Mouse (Mus musculus) heart, embryonic 11.5 days (tissue): ENCODE measurements around the gene CN725425. TPM values are rescaled to one million over a fixed set of nuclear protein-coding genes. Genes with fewer than 3 reads are reported as not detected.

ENCODE experiments used
- ATAC-seq: fragments of 200-750 bp; cut with Nextera tagmentation; replicated peaks from 2 replicates; pipeline ENCODE4 v1.8.0; 2017; ENCODE audit warnings: moderate library complexity; ENCODE audit not compliant: insufficient number of reproducible peaks, low FRiP score, low TSS enrichment
- H3K27ac ChIP-seq: fragments of 300-500 bp; sonication (generic); 2 replicates; pipeline ENCODE4 v1.5.1; 2014; ENCODE audit warnings: mild to moderate bottlenecking, low read depth, low read length
- H3K27me3 ChIP-seq: fragments of 300-500 bp; sonication (generic); 2 replicates; pipeline ENCODE4 v1.6.1; 2014; ENCODE audit warnings: mild to moderate bottlenecking, low read length, mixed read lengths; ENCODE audit not compliant: control insufficient read depth, insufficient read depth
- H3K36me3 ChIP-seq: fragments of 300-500 bp; sonication (generic); 2 replicates; pipeline ENCODE4 v1.6.1; 2014; ENCODE audit warnings: mild to moderate bottlenecking, low read length, moderate library complexity, mixed read lengths; ENCODE audit not compliant: control insufficient read depth, insufficient read depth
- H3K4me1 ChIP-seq: fragments of 300-500 bp; sonication (generic); 2 replicates; pipeline ENCODE4 v1.6.1; 2014; ENCODE audit warnings: low read length; ENCODE audit not compliant: control insufficient read depth, insufficient read depth
- H3K4me2 ChIP-seq: fragments of 300-500 bp; sonication (generic); 2 replicates; pipeline ENCODE4 v1.6.1; 2014; ENCODE audit warnings: mild to moderate bottlenecking, moderate library complexity
- H3K4me3 ChIP-seq: fragments of 300-500 bp; sonication (generic); 2 replicates; pipeline ENCODE4 v1.5.1; 2014; ENCODE audit warnings: low read depth, low read length
- H3K9ac ChIP-seq: fragments of 300-500 bp; sonication (generic); 2 replicates; pipeline ENCODE4 v1.6.1; 2014; ENCODE audit warnings: mild to moderate bottlenecking, low read depth, low read length, moderate library complexity
- H3K9me3 ChIP-seq: fragments of 300-500 bp; sonication (generic); replicated peaks from 2 replicates; pipeline ENCODE4 v1.6.1; 2016; ENCODE audit warnings: low read length; ENCODE audit not compliant: control insufficient read depth
- WGBS: fragments of 180-500 bp; shearing (Covaris S2); extraction: QIAGEN DNeasy Blood & Tissue Kit; methylation state at CpG from one replicate; pipeline ENCODE4 v1.1.7; 2014; ENCODE audit not compliant: insufficient replicate concordance; 5-methylcytosine and 5-hydroxymethylcytosine counted together
- polyA plus RNA-seq: library from polyadenylated mRNA; unstranded; fragments of >200 nt; fragmentation: Nextera tagmentation; extraction: Ambion mirVana; gene quantifications from 2 replicates; pipeline ENCODE4 v1.2.1, GENCODE M21; 2014

The CN725425 gene
- polyA plus RNA-seq, 1 experiment from 2014 or later, result not detected

- Histone ChIP-seq H3K4me1 (no peaks in the 10 kb centered on the region), H3K27me3 (no peaks in the 10 kb centered on the region), H3K36me3 (no peaks in the 10 kb centered on the region), H3K9me3 (peaks cover 2% of the 10 kb centered on the region; the same call in 1 of the 2 replicates), H3K27ac (no peak overlapping the region), H3K4me3 (no peak overlapping the region), H3K4me2 (no peak overlapping the region), H3K9ac (no peak overlapping the region)
- ATAC-seq, result no peak
- 81% methylated on average over 5 of the region's 5 CpGs for WGBS
Measured at GRCm38 (mm10) chr15:91281521-91281920, 82.2 kb downstream of the CN725425 start.

GRCm38 (mm10) chr15:91282822-91283221 lies 83.5 kb downstream of the CN725425 start:
- Histone ChIP-seq H3K4me2 (no peak overlapping the region), H3K4me1 (no peaks in the 10 kb centered on the region), H3K36me3 (no peaks in the 10 kb centered on the region), H3K27ac (no peak overlapping the region), H3K9me3 (peaks cover 8% of the 10 kb centered on the region), H3K4me3 (no peak overlapping the region), H3K27me3 (no peaks in the 10 kb centered on the region), H3K9ac (no peak overlapping the region)
- ATAC-seq, result no peak
- 81% methylated on average over 7 of the region's 7 CpGs for WGBS

- 76% methylated on average over 3 of the region's 3 CpGs for whole genome bisulfite sequencing
- Histone ChIP-seq H3K4me3 (no peak overlapping the region), H3K4me1 (no peaks in the 10 kb centered on the region), H3K9me3 (peaks cover 10% of the 10 kb centered on the region), H3K27ac (no peak overlapping the region), H3K27me3 (no peaks in the 10 kb centered on the region), H3K9ac (no peak overlapping the region), H3K4me2 (no peak overlapping the region), H3K36me3 (no peaks in the 10 kb centered on the region)
- ATAC-seq, result no peak
Measured at GRCm38 (mm10) chr15:91283418-91283817, 84.1 kb downstream of the CN725425 start.

GRCm38 (mm10) chr15:91299319-91299835 lies 100.1 kb downstream of the CN725425 start:
- no peak overlapping the region for H3K4me3 ChIP-seq
- no peaks in the 10 kb centered on the region for H3K4me1 ChIP-seq
- no peaks in the 10 kb centered on the region for H3K27me3 ChIP-seq
- no peaks in the 10 kb centered on the region for H3K36me3 ChIP-seq
- no peaks in the 10 kb centered on the region for H3K9me3 ChIP-seq
- 83% methylated on average over 11 of the region's 11 CpGs for WGBS
- H3K4me2 ChIP-seq, result no peak overlapping the region
- no peak overlapping the region for H3K9ac ChIP-seq
- H3K27ac ChIP-seq, result no peak overlapping the region
- no peak for ATAC-seq

GRCm38 (mm10) chr15:91301366-91301765 lies 102.1 kb downstream of the CN725425 start:
- H3K36me3 ChIP-seq, result no peaks in the 10 kb centered on the region
- H3K9ac ChIP-seq, result no peak overlapping the region
- H3K27me3 ChIP-seq, result no peaks in the 10 kb centered on the region
- no peaks in the 10 kb centered on the region for H3K9me3 ChIP-seq
- 20% methylated on average over 3 of the region's 3 CpGs for WGBS
- H3K4me3 ChIP-seq, result no peak overlapping the region
- no peak overlapping the region for H3K27ac ChIP-seq
- no peak overlapping the region for H3K4me2 ChIP-seq
- H3K4me1 ChIP-seq, result no peaks in the 10 kb centered on the region
- no peak for ATAC-seq

GRCm38 (mm10) chr15:91304296-91304852 lies 105.1 kb downstream of the CN725425 start:
- no peak overlapping the region for H3K4me2 ChIP-seq
- no peaks in the 10 kb centered on the region for H3K27me3 ChIP-seq
- H3K36me3 ChIP-seq, result no peaks in the 10 kb centered on the region
- WGBS, result 41% methylated on average over 7 of the region's 7 CpGs
- H3K4me3 ChIP-seq, result no peak overlapping the region
- no peak for ATAC-seq
- H3K9me3 ChIP-seq, result no peaks in the 10 kb centered on the region
- no peaks in the 10 kb centered on the region for H3K4me1 ChIP-seq
- no peak overlapping the region for H3K9ac ChIP-seq
- no peak overlapping the region for H3K27ac ChIP-seq

Other genes starting within 250 kb of the CN725425 start
- 6.5 TPM in 2 replicates for gene Kif21a, start 149.5 kb upstream of the CN725425 start, polyA plus RNA-seq
- 1.3 and 1.8 TPM in 2 replicates for gene Abcd2, start 7.7 kb upstream of the CN725425 start, polyA plus RNA-seq